Mouse (Mus musculus) heart, embryonic 14.5 days (tissue): Measurements from ENCODE around the gene Scrn1. TPM values are rescaled to one million over a fixed set of nuclear protein-coding genes. Genes with fewer than 3 reads are reported as not detected.

ENCODE experiments used
- polyA plus RNA-seq: library from polyadenylated mRNA; unstranded; fragments of >200 nt; fragmentation: Nextera tagmentation; extraction: Ambion mirVana; gene quantifications from 2 replicates; pipeline ENCODE4 v1.2.1, GENCODE M21; 2014

Gene Scrn1
- polyA plus RNA-seq, 1 experiment from 2014 or later: 11.1 TPM

Other genes with a start within 250 kb of the Scrn1 start
- gene Prr15, start 240.7 kb downstream of the Scrn1 start, polyA plus RNA-seq: 25.2 and 26.2 TPM in 2 replicates
- gene Wipf3, start 136.9 kb downstream of the Scrn1 start, polyA plus RNA-seq: 6.5 and 6.9 TPM in 2 replicates
- gene Plekha8, start 28.6 kb upstream of the Scrn1 start, polyA plus RNA-seq: 8.2 and 8.9 TPM in 2 replicates
- gene Fkbp14, start 30.8 kb upstream of the Scrn1 start, polyA plus RNA-seq: 23.5 and 26.9 TPM in 2 replicates
- 6.5 and 8.6 TPM in 2 replicates for gene Mturn, start 115.1 kb upstream of the Scrn1 start, polyA plus RNA-seq